Mouse (Mus musculus) cerebellum, adult (tissue): ENCODE results near the gene Dpagt1.
"Not testable (repeated sequence)": the region's sequence is repeated elsewhere in the genome, so short reads cannot be mapped to it uniquely, and the experiment has no call there.

Experiments used
- ATAC-seq: cut with Nextera tagmentation; 2 replicates; pipeline ENCODE4 v1.9.2; 2017; ENCODE audit warnings: mild to moderate bottlenecking, moderate library complexity, mixed read lengths; ENCODE audit not compliant: insufficient number of reproducible peaks, low FRiP score, low TSS enrichment

Gene Dpagt1

GRCm38 (mm10) chr9:44376141-44376540 is 50.3 kb downstream of the Dpagt1 start:
- ATAC-seq, result no peak

DNA sequence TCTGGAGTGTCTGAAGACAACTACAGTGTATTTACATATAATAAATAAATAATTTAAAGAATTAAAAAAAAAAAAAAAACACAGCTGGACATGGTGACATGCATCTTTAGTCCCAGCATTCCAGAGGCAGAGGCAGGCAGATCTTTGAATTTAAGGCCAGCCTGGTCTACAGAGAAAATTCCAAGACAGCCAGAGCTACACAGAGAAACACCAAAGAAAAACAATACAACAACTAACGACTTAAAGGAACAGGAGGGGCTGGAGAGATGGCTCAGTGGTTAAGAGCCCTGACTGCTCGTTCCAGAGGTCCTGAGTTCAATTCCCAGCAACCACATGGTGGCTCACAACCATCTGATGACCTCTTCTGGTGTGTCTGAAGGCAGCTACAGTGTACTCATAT is 51.5 kb downstream of the Dpagt1 start:
- not testable (repeated sequence) for ATAC-seq

- ATAC-seq, result no peak
Observed at GRCm38 (mm10) chr9:44378153-44378730, 52.4 kb downstream of the Dpagt1 start.

- ATAC-seq, result peak; percentile 94
Observed at GRCm38 (mm10) chr9:44379054-44379834, 53.4 kb downstream of the Dpagt1 start, which contains the start of gene Hyou1. Hyou1 (plus strand) TSS chr9:44379490.

GRCm38 (mm10) chr9:44379862-44380261 is 54.0 kb downstream of the Dpagt1 start:
- ATAC-seq, result peak; percentile 15; the same call in 1 of the 2 replicates
